Mouse (Mus musculus) forebrain, embryonic 15.5 days (tissue): ENCODE results near the gene Grm2. TPM values are rescaled to one million over a fixed set of nuclear protein-coding genes. Genes with fewer than 3 reads are reported as not detected.
"Not testable (repeated sequence)": the region's sequence is repeated elsewhere in the genome, so short reads cannot be mapped to it uniquely, and the experiment has no call there.

ENCODE experiments used
- ATAC-seq: fragments of 200-750 bp; cut with Nextera tagmentation; replicated peaks from 2 replicates; pipeline ENCODE4 v1.8.0; 2017; ENCODE audit warnings: mild to moderate bottlenecking, moderate TSS enrichment, moderate library complexity
- H3K27ac ChIP-seq: fragments of 300-500 bp; sonication (generic); replicated peaks from 2 replicates; pipeline ENCODE4 v1.5.1; 2015; ENCODE audit warnings: mild to moderate bottlenecking, inconsistent platforms
- H3K27me3 ChIP-seq: fragments of 300-500 bp; sonication (generic); 2 replicates; pipeline ENCODE4 v1.6.1; 2015; ENCODE audit warnings: inconsistent platforms
- H3K36me3 ChIP-seq: fragments of 300-500 bp; sonication (generic); 2 replicates; pipeline ENCODE4 v1.6.1; 2015; ENCODE audit warnings: mild to moderate bottlenecking, inconsistent platforms
- H3K4me1 ChIP-seq: fragments of 300-500 bp; sonication (generic); 2 replicates; pipeline ENCODE4 v1.6.1; 2015; ENCODE audit warnings: inconsistent platforms
- H3K4me2 ChIP-seq: fragments of 300-500 bp; sonication (generic); replicated peaks from 2 replicates; pipeline ENCODE4 v1.6.1; 2015; ENCODE audit warnings: mild to moderate bottlenecking, inconsistent platforms
- H3K4me3 ChIP-seq: fragments of 300-500 bp; sonication (generic); 2 replicates; pipeline ENCODE4 v1.5.1; 2015; ENCODE audit warnings: mild to moderate bottlenecking, inconsistent platforms
- H3K9ac ChIP-seq: fragments of 300-500 bp; sonication (generic); replicated peaks from 2 replicates; pipeline ENCODE4 v1.6.1; 2015; ENCODE audit warnings: mild to moderate bottlenecking, inconsistent platforms
- H3K9me3 ChIP-seq: fragments of 300-500 bp; sonication (generic); 2 replicates; pipeline ENCODE4 v1.6.1; 2016; ENCODE audit warnings: inconsistent platforms
- WGBS: fragments of 180-500 bp; shearing (Covaris S2); methylation state at CpG from one replicate; pipeline ENCODE4 v1.1.7; 2015; ENCODE audit warnings: mixed read lengths; 5-methylcytosine and 5-hydroxymethylcytosine counted together
- polyA plus RNA-seq: library from polyadenylated mRNA; unstranded; fragments of >200 nt; fragmentation: Nextera tagmentation; extraction: Ambion mirVana; gene quantifications from 2 replicates; pipeline ENCODE4 v1.2.1, GENCODE M21; 2015

Grm2 gene
- polyA plus RNA-seq, 1 experiment from 2014 or later = 9.2 TPM

- H3K27ac ChIP-seq = no peak overlapping the region
- H3K9ac ChIP-seq = no peak overlapping the region
- 21% methylated on average over 8 of the region's 8 CpGs for WGBS
- no peaks in the 10 kb centered on the region for H3K9me3 ChIP-seq
- no peak for ATAC-seq
- no peaks in the 10 kb centered on the region for H3K36me3 ChIP-seq
- no peak overlapping the region for H3K4me3 ChIP-seq
- H3K27me3 ChIP-seq = no peaks in the 10 kb centered on the region
- H3K4me2 ChIP-seq = no peak overlapping the region
- H3K4me1 ChIP-seq = no peaks in the 10 kb centered on the region
These were observed 55.3 kb downstream of the Grm2 start for GRCm38 (mm10) chr9:106600546-106600945.

DNA sequence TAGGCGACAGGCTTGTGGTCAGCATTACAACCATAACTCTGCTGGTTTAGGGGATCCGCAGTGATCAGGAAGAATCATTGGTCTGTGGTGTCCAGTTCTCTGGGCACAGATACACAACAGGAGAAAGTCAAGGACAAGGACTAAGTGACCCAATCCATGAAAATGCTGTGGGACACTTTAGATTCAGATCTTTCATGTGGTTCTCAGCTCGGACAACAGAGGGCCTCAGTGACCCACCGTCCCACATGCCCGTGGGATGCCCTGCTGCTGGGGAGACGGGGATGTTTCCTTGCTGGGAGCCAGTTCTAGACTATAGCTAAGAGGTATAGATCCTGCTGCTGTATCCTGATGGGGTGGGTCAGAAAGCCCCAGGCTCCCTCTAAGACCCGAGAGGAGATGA lies 57.4 kb downstream of the Grm2 start:
- 41% methylated on average over 7 of the region's 7 CpGs for WGBS
- Histone ChIP-seq H3K4me1 (no peaks in the 10 kb centered on the region), H3K4me2 (no peak overlapping the region), H3K9ac (no peak overlapping the region), H3K27ac (no peak overlapping the region), H3K4me3 (no peak overlapping the region), H3K36me3 (no peaks in the 10 kb centered on the region), H3K27me3 (no peaks in the 10 kb centered on the region), H3K9me3 (no peaks in the 10 kb centered on the region)
- ATAC-seq = no peak

DNA sequence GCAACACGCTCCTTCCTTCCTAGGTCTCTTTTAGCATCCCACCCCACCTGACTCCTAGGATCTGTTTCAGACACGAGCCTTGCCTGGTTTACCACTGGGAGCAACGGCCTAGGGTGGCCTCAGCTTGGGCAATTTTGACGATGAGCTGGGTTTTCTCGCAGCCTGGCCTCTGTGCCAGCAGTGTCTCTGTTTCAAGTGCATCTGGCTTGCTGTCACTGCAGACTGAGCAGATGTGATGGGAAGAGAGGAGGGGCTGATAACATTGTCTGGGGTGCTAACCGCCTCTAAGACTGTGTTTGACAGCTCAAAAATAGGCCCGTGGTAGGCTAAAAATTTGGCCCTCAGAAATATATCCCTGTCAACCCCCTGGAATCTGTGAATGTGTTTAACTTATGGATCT lies 60.0 kb downstream of the Grm2 start:
- ATAC-seq = no peak
- H3K27me3 ChIP-seq = no peaks in the 10 kb centered on the region
- WGBS = 71% methylated on average over 7 of the region's 7 CpGs
- no peaks in the 10 kb centered on the region for H3K36me3 ChIP-seq
- H3K9me3 ChIP-seq = no peaks in the 10 kb centered on the region
- no peak overlapping the region for H3K4me2 ChIP-seq
- H3K4me1 ChIP-seq = no peaks in the 10 kb centered on the region
- no peak overlapping the region for H3K27ac ChIP-seq
- H3K4me3 ChIP-seq = no peak overlapping the region
- no peak overlapping the region for H3K9ac ChIP-seq

DNA sequence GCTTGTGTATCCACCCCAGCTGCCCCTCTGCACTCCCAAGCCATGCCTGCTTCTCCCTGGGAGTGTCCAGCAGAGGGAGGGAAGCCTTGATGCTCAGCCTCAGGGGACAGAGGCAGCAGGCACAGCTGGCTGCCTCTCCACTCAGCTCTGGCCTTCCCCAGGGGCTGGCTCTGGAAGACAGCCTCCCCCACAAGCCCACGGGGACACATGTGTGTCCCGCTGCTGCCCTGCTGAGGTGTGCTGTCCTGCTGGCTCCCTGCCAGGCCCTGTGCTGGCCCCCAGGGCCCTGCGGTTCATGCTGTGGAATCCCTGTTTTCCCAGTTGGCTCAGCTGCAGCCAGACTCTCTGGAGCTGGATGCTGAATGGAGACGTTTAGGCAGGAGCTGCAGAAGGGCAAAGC lies 60.5 kb downstream of the Grm2 start:
- not testable (repeated sequence) for H3K27me3 ChIP-seq, H3K4me2 ChIP-seq, H3K9ac ChIP-seq, H3K27ac ChIP-seq, H3K9me3 ChIP-seq, ATAC-seq, H3K36me3 ChIP-seq, H3K4me1 ChIP-seq, H3K4me3 ChIP-seq
- WGBS = 16% methylated on average over 4 of the region's 4 CpGs

Other genes with a start within 250 kb of the Grm2 start
- gene Rpl29, start 226.6 kb downstream of the Grm2 start, polyA plus RNA-seq = 615 and 643 TPM in 2 replicates
- 33.1 and 36.4 TPM in 2 replicates for gene Acy1, start 217.8 kb downstream of the Grm2 start, polyA plus RNA-seq
- gene Abhd14b, start 208.6 kb downstream of the Grm2 start, polyA plus RNA-seq = 5.6 and 6.9 TPM in 2 replicates
- 64.8 and 68.5 TPM in 2 replicates for gene Abhd14a, start 208.4 kb downstream of the Grm2 start, polyA plus RNA-seq
- gene Pcbp4, start 202.8 kb downstream of the Grm2 start, polyA plus RNA-seq = 251 and 266 TPM in 2 replicates
- 0.64 and 0.75 TPM in 2 replicates for gene Gpr62, start 190.1 kb downstream of the Grm2 start, polyA plus RNA-seq
- gene Rrp9, start 180.1 kb downstream of the Grm2 start, polyA plus RNA-seq = 57.9 and 60.9 TPM in 2 replicates
- 0.41 and 0.47 TPM in 2 replicates for gene Parp3, start 179.1 kb downstream of the Grm2 start, polyA plus RNA-seq
- gene Iqcf1, start 156.1 kb downstream of the Grm2 start, polyA plus RNA-seq = not detected in 2 replicates
- not detected in 2 replicates for gene Iqcf5, start 141.5 kb downstream of the Grm2 start, polyA plus RNA-seq
- not detected in 2 replicates for gene Iqcf3, start 94.5 kb downstream of the Grm2 start, polyA plus RNA-seq
- not detected in 2 replicates for gene Iqcf4, start 85.1 kb downstream of the Grm2 start, polyA plus RNA-seq
- not detected in 2 replicates for gene Iqcf6, start 29.5 kb downstream of the Grm2 start, polyA plus RNA-seq
- 49.0 and 49.3 TPM in 2 replicates for gene Tex264, start 29.8 kb upstream of the Grm2 start, polyA plus RNA-seq
- gene Rad54l2, start 133.1 kb upstream of the Grm2 start, polyA plus RNA-seq = 8.0 and 8.3 TPM in 2 replicates
- 18.5 and 26.1 TPM in 2 replicates for gene Dcaf1, start 165.8 kb upstream of the Grm2 start, polyA plus RNA-seq
- 17.3 and 19.9 TPM in 2 replicates for gene Rbm15b, start 231.3 kb upstream of the Grm2 start, polyA plus RNA-seq
- 189 and 204 TPM in 2 replicates for gene Manf, start 235.9 kb upstream of the Grm2 start, polyA plus RNA-seq